Mouse (Mus musculus) cortical plate, adult 2 months (tissue): ENCODE measurements around the gene Frrs1.

Experiments used
- CTCF ChIP-seq: fragments of 200-500 bp; IDR thresholded peaks from 2 replicates; pipeline ENCODE4 v1.5.1; 2011; ENCODE audit warnings: mild to moderate bottlenecking, control low read depth, low read length; ENCODE audit not compliant: insufficient read depth; ENCODE audit errors: extremely low read depth
- POLR2A ChIP-seq: fragments of 200-500 bp; IDR thresholded peaks from 2 replicates; pipeline ENCODE4 v1.6.1; 2011; ENCODE audit warnings: mild to moderate bottlenecking, low read length, control low read depth; ENCODE audit not compliant: insufficient read depth; ENCODE audit errors: extremely low read depth

DNA sequence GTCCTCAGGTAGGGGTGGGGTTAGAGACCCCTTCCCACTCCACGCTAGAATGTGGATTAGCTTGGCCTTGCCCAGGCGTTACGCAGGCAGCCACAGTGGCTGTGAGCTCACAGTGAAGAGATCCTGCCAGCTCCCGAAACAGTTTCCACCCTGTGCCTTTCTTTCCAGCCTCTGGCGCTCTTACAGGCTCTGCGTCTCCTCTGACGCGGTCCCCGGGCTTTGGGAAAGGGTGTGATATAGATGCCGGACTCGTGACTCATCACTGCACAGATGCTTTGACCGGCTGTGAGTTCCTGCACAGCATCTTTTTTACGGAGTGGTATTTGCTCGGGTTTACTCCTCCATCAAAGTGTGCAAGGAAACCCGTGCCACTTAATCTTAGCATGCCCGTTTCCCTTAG lies 46.6 kb downstream of the Frrs1 start:
- no peak for TF ChIP-seq CTCF
- 0 out of 2 replicates have a peak, but pooled peaks have one; percentile 11 for TF ChIP-seq POLR2A
